Mouse (Mus musculus) right cerebral cortex, postnatal 25 days (tissue): ENCODE measurements around the gene Gm7876.
"Not testable (repeated sequence)": the region's sequence is repeated elsewhere in the genome, so short reads cannot be mapped to it uniquely, and the experiment has no call there.

Source experiments
- DNase-seq: peaks from one replicate; pipeline ENCODE4 v3.0.0; 2022

The Gm7876 gene

DNA sequence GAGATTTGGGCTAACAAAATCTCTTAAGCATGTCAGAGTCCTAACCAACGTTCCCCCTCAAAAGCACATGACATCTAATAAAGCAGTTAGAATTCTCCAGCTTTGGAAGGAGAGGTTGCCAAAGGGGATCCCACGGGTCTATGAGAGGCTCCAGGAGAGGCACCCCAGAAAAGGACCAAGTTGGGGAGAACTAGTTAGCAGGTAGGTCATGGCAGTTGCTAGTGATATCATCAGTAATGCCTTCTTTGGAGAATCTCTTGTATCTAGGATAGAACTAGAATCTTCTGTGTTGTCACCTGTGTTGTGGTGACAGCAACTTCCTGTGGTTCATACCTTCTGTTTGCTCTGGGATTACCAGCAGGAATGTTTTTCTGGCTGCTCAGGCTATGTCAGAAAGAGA lies at the start of gene Gm7876:
Gene Gm7876 (plus strand): TSS at position 301 of the 400 bp plus-strand sequence.
- DNase-seq = not testable (repeated sequence)

DNA sequence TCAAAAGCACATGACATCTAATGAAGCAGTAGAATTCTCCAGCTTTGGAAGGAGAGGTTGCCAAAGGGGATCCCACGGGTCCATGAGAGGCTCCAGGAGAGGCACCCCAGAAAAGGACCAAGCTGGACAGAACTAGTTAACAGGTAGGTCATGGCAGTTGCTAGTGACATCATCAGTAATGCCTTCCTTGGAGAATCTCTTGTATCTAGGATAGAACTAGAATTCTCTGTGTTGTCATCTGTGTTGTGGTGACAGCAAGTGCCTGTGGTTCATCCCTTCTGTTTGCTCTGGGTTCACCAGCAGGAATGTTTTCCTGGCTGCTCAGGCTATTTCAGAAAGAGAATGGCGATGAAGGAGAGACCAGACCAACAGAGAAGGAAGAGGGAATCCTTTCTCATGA lies 45.1 kb upstream of the Gm7876 start, which contains the start of gene Gm3239:
Gene Gm3239 (plus strand): TSS at position 301 of the 400 bp plus-strand sequence.
- DNase-seq = not testable (repeated sequence)

DNA sequence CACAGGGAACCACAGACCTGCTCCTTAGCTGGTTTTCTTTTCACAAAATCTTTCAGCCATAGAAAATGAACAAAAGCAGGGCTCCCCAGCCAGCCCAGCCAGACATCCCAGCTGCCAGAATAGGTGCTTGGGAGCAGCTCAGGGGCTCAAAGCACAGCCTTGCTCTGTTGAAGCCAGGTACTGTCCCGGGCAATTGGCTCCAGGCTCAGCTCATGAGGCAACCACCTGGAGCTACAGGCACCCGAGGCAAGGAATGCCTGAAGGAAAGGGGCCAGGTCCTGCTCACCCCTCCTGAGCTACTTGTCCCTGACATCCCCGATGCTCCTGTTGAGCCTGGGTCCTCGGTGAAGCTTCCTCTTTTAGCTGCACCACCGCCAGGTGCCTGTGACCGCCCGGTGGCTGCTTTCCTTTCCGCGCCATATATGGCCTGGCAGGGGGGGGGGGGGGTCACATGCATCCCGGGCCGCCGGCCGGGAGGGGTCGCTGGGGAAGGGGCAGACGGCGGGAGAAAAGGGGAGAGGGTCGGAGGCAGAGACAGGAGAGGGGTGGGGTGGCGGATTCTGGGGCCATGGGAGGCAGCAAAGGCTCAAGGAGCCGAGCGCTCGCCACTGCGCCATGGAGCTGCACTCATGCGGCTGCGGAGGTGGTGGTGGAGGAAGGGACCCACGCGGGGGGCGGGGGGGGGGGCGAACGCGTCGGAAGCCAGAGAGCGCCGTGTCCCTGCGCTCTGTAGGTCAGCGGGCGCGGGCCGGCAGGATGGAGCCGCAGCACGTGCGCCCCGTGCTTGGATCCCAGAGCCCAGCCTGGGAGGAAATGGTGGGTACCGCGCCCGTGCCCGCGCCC lies 17.2 kb downstream of the Gm7876 start, which contains the start of gene Gm3252:
Gene Gm3252 (plus strand): TSS at position 738 of the 843 bp plus-strand sequence.
- DNase-seq = not testable (repeated sequence)
